Mouse (Mus musculus): ENCODE measurements around the gene Zfp330.

Gene Zfp330

DNA sequence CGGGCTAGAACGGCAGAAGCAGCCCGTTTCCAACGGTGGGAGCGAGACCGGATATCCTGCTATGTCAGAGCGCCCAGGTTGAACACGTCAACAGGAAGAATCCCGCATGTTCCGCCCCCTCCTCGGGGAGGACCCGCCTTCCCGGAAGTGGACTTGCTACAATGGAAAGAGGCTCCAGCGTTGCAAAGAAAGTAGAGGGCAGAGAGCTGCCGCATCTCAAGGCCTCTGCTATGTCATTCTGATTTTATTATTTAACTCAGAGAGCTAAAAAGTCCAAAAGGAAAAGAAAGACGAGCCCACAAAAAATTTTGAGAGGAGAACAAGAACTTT lies at the start of gene Zfp330:
Zfp330 (minus strand) TSS at position 68 of the 330 bp plus-strand sequence.
- DNase-seq (ENCODE audit: low spot score): peak; percentile 80

DNA sequence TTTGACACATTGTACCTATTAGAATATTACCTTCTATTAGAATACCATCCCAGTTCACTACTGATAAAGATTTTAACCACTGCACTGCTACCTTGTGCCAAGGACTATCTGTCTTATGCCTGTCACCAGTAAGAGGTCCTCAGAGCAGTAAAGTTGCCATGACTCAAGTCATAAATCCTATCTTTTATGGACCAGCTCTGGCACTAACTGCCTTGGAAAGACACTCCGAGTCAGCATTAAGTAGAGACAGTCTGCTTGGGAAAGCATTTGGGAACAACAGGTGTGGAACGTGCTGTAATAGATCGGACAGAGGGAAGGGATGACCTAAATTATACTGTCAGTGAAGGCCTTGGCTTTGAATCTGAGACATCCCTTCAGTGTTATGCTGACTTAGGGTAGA lies 4.0 kb upstream of the Zfp330 start:
- no peak for DNase-seq (ENCODE audit: low spot score)

DNA sequence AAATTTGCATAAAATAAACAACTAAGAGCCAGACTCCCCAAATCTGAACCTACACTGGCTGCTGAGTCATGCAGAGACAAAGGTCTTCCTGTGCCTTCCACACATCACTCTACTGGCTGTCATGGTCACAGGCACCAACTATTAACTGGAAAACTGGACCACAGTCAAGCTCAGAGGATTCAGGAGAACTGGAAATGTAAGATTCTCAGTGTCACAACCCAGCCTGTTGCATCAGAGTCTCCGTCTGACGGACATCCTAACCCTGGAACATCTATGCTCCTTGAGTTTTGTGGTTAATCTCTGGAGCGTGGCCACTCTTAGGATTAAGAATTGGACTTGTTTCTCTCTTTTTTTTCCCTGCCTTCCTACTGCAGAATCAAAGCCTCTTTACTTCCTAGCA lies 3.4 kb upstream of the Zfp330 start:
- no peak for DNase-seq (ENCODE audit: low spot score)

DNA sequence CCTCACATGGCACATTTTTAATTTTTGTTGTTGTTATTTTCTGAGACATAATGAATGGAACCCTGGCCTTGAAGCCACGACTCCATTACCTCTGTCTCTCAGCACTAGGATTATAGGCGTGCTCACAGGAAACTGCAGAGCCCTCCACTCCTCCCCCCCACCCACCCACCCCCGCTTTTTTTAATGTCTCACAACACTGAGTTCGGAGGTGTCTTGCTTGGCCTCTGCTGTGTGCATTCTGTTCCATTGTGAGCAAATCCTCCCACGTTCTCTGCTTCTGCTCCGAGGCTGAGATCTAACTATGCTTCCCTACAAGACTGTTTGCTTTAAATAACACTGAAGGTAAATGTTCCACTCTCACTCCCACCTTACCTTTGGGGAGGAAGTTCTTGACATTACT lies 522 bp upstream of the Zfp330 start:
- DNase-seq (ENCODE audit: low spot score): no peak

DNA sequence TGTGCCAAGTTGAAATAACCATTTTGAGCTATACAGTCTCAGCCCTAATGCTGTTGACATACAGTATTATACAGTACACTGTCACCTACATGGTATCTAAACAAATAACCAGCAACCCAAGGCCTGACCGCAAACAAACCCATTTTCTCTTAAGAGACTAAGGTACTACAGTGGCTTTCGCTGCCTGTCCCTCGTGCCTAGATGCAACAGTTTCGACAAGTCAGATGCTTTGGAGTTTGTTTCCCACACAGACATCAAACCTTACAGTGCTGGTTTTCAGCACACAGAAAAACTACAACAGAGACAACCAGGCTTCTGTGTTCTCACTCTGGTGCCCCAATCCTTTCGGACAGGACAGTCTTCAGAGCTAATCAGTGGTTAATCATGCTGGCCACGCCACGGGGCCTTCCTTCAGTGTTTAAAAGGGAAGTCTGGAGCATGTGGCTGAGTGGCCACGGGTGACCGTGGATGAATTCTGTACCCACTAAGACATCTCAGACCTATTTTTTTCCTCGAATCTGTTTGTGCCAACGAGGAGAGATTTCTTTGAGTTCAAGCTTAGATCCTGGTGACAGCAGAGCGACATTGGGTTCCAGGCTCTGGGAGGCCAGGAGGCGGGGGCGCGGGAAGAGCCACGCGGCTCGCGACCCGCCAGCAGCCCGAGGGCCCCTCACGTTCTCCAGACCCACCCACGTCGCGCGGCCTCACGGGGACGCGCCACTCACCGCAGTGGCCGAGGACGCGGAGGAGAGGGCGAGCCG lies 448 bp downstream of the Zfp330 start:
- peak; percentile 17 for DNase-seq (ENCODE audit: low spot score)

DNA sequence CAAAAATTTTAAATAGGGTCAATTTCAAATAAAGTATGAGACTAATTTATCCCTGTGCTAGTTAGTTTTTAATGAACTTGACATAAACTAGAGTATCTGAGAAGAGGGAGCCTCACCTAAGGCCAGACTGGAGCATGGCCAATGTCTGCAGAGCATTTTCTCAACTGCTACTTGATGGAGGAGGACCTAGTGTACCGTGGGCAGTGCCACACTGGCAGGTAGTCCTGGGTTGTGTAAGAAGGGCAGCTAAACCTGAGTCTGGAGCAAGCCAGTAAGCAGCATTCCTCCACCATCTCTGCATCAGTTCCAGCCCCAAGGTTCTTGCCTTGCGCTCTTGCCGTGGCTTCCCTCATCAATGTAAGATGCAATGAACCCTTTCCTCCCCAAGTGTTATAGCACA lies 3.1 kb downstream of the Zfp330 start:
- DNase-seq (ENCODE audit: low spot score): no peak

DNA sequence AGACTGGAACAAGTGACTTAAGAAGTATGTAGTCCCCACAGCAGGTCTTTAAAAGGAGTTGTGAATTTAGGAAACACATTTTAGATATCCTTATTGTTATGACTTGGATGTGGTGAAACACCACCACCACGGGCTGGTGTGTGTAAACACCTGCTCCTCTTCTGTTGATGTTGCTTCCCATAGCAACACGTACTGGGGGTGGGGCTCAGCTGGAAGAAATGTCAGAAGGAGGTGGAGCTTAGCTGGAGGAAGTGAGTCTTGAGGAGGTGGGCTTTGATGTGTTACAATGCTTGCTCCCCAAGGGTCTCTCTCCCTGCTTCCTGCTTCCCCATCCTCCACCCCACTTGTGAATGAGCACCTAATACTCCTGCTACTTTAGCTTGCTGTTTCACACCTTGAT lies 14.9 kb downstream of the Zfp330 start:
- DNase-seq (ENCODE audit: low spot score): no peak

DNA sequence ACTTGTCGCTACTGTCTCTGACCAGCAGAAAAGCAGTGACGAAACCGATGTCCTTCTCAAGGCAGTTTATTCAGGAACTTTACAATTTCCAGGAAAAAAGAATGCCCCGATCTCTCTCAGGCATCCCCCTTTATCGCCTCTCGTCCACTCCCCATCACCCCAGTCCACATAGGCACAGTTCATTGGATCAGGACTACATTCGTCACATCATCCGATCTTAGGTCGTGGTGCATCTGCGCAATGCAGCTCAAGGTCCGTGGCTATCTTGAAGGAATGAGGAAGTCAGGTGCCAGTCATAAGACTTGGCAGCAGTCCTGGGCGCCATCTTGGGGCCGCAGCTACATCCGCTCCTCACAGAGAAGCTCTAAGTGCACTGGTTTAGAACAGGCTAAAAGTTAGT lies 19.0 kb downstream of the Zfp330 start:
- DNase-seq (ENCODE audit: low spot score): no peak

DNA sequence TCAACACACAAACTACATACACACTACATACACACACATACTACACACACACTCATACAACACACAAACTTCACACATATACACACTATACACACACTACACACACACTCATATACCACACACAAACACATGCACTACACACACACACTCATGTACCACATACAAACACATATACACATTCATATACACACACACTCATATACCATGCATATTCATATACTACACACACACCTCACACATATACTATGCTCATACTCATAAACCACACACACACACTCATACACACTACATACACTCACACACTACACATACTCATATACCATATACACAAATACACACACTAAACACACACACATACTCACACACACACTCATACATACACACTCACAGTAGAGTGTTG lies 27.3 kb downstream of the Zfp330 start:
- no peak for DNase-seq (ENCODE audit: low spot score)

DNA sequence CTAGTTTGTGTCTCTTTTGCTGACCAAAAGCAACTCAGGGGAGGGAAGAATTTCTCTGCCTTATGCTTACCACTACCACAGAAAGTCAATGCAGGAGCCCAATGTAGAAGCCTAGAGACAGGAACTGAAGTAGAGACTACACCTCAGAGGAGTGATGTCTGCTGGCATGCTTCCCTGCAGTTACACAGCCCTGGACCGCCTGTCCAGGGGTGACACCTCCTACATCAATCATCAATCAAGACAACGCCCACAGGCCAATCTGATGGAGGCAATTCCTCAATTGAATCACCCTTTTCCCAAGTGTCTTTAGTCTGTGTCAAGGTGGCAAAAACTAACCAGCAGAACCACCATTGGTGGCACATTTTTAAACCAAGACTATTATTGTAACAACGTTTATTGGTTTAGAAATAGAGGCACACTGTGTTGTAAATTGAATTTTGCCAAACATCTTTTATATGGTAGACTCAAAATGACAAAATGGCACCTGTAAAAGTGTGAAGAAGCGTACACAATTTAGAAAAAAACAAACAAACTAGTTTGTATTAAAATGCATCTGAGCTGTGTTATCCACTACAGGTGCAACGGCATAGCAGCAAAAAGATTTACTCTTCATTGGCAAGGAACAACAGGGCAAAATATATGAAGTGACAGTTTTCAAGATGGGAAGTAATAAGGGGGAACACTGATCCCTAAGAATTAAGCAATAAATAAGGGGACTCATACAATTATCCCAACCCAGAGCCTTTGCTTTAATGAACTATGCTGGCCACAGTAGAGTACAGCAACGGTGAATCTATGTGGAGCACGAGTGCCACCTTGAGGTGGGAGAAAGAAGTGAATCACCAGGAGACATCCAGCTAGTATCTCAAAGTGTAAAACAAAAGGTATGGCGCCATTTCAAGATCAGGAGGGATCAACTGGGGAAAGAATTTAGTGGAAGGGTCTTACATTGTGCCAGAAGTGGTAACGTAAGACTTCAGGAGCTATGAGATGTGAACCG lies 29.8 kb downstream of the Zfp330 start:
- DNase-seq (ENCODE audit: low spot score): peak; percentile 61
